Mouse (Mus musculus) T-helper 17 cell (primary cell): ENCODE measurements around the gene Npr2.

Experiments used
- in situ Hi-C, 2 experiments: fragments of 300-600 bp; cut with MboI, MseI; formaldehyde crosslinking; loops; 1 replicate in 1 of 2; 2 replicates in 1 of 2; pipeline ENCODE4 v1.15.1; 2025; ENCODE audit warnings: high pct_unique_total_duplicates in 2 of 2

Gene Npr2

DNA sequence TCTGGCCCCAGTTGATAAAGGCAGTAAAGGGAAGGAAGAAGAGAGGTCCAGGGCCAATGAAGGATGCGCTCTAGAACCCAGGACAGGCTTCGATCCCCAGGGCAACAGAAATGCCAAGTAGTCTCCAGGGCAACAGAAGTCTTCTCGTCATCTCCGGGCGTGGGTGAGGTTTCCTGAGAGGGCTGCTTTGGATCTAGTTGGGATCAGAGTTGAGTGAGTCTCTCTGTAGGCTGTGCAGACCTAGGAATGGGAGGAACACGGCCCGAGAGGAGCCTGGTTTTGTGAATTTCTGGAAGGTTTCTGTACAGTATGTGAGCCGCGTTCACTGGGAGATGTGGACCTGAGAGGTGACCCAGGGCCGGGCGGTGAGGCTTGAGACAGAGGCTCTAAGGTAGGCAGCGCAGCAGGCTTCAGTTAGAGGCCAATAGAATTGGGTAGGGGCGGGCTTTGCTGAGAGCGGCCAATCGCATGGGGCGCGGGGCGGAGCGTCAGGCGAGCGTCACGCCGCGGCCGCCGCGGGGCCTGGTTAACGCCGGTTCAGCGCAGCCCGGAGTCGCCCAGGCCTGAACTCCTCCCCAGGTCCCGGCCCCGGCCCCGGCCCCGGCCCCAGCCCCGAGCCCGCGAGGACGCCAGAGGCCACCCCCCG lies 37.2 kb downstream of the Npr2 start, which contains the start of the genes Tmem8b and Fam221b:
Gene Tmem8b, plus strand, starts transcription at position 190 of the 646 bp plus-strand sequence.
Gene Fam221b, minus strand, starts transcription at position 364 of the 646 bp plus-strand sequence.
- in situ Hi-C loops, result no loop called here

DNA sequence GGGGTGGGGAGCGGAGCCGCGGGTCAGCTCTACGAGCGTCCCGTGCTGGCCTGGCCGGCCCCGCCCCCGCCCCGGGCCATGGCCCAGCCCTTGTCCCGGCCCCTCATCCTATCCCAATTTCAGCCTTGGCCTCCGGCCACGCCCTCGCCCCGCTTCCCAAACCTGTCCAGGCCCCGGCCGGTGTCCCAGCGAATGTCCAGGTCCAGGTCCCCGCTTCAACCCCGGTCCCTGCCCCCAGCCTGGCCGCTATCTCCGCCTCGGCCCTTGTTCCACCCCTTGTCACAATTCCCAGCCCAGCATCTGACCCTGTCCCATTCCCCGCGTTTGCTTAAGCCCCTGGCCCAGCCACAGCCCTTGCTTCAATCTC lies 37.7 kb downstream of the Npr2 start:
- in situ Hi-C loops, result no loop called here

DNA sequence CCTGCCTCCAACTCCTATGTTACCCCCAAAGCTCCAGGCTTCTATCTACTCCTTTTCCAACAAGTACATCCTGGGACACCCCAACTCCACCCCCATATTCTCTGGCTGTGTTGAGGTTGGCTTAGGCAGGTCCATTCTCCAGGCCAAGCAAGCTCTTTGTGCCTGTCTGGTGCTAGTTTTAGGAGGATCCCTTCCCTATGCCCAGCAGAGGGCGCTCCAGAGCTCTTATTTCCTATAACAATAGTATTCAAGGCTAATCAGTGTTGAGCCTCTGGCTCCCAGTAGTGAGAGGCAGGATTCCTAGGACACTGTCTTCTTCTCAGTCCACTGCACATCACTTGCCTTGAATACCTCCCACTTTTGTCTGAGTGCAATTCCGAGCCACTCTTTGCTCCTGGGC lies 40.3 kb downstream of the Npr2 start:
- in situ Hi-C loops, result no loop called here

DNA sequence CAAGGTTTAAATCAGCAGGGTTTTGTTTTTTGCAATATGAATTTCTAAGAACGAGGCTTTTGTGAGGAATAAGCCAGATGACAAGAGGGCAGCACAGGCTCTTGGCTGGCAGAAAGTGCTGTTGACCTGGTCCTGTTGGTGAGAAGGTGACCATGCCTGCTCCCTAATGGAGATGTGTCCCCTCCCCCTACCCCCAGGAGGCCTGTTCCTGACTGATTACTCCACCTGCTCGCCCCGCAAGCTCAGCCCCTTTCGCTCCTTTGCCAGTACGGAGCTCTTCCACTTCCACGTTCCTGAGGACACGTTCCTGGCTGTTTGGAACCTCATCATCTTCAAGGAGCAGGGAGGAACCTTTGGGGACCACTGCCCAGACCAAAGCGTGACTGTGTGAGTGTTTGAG lies 42.0 kb downstream of the Npr2 start:
- in situ Hi-C loops, result no loop called here

DNA sequence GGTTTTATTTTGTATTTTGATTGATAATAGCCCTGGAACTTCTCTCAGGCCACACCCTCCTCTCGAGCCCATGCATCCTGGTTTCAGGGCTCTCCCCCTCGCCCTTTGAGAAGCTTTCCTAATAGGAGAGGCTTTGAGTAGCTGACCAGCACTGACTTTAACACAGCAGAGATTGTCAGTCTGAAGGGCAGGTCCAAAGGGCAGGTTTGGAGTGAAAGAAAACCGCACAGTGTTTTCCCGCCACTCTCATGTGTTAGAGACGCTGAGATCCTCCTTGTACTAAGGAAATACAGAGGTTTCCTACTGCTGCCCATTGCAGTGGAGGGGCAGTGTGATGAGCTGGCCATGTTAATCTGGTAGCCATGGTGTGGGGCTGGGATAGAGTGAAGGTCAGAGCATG lies 43.2 kb downstream of the Npr2 start:
- in situ Hi-C loops, result no loop called here

DNA sequence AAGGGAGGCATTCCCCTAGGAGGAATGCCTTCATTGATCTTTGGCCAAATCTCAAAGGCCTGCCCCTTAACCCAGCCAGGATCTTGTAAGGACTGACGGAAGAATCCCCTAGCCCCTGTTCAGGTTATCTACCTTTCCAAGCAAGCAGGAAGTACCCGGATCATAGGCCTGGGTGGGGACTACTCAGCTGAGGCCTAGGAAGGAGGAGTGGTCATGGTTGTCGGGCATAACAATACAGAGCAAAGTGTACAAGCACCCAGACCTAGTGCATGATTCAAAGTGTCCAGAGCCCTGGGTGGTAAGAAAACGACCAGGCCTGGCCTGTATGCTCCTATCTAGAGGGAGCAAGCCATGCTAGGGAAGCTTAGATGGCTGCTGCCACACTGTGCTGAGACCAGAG lies 43.9 kb downstream of the Npr2 start:
- in situ Hi-C loops, result no loop called here

DNA sequence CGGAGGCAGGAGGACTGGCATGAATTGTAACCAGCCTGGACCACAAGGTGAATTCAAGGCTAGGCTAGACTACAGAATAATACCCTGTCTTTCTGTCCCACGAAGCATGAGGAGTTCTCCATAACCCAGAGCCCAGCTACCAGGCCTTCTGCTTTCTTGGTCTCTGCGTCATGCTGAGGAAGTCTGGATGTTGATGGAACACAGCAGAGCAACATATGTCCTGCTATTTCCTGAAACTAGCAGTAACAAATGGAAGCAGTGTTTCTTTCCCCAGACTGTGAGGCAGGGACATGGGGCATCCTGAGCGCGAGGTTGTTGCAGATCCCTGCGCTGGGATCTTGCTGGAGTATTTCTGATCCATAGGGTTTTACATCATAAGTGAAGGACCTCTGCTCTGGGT lies 46.8 kb downstream of the Npr2 start:
- in situ Hi-C loops, result no loop called here

DNA sequence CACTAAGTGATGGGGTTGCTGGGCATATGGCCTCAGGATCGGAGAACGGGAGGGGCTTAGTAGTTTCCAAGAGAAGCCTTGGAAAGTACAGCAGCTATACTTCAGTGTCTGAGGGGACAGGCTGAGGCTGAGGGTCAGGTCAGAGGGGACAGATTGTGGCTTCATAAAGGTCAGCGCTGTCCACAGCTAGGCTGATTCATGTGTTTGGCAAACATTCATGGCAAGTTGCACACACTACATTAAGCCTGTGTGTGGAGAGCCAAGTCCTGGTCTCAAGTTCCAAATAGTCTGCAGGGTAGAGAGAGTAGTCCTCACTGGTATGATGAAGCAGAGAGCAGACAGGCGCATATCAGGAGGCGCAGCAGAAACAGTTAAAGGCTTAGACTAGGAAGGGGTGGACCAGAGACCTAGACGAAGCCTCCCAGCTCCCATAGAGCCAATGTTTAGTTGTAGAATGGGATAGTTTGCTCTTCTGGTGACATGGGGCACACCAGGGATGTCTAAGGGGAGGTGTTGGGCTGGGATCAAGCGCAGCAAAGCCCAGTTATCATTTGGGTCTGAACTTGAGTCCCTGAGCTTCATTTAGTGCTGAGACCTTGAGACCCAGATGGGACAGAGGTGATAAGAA lies 47.8 kb downstream of the Npr2 start:
- in situ Hi-C loops, result no loop called here

DNA sequence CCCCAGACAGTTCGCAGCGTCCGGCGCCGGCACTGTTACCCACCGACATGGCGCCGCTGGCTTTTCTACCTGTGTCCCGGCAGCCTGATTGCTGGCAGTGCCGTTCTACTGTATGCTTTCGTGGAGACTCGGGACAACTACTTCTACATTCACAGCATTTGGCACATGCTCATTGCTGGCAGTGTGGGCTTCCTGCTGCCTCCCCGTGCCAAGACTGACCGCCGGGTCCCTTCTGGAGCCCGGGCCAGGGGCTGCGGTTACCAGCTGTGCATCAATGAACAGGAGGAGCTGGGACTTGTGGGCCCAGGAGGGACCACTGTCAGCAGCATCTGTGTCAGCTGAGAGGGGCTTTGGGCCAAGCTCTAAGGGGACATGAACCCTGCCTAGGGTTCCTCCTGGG lies 58.3 kb downstream of the Npr2 start:
- in situ Hi-C loops, result loop anchor here in 1 of 2 experiments (5.0 kb wide), 1 partner anchor 92 kb away; no protein-coding TSS in a partner anchor

DNA sequence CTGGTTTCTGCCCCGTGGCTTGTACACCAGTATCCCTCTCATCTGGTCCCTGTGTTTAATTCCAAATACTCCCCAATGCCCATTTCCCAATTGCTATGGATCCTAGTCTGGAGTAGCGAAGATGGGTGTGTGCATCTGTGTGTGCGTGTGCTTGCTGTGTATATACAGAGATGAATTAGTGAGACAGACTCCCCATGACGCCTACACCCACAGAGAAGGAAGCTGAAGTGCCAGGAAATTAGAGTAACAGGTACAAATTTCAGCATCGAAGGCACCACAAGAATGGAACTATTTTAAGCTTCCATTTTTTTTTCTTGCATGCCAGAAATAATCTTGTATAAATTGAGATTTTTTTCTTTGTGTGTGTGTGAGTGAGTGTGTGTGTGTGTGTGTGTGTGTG lies 59.3 kb downstream of the Npr2 start:
- in situ Hi-C loops, result loop anchor here in 1 of 2 experiments (5.0 kb wide), 1 partner anchor 91 kb away; no protein-coding TSS in a partner anchor

DNA sequence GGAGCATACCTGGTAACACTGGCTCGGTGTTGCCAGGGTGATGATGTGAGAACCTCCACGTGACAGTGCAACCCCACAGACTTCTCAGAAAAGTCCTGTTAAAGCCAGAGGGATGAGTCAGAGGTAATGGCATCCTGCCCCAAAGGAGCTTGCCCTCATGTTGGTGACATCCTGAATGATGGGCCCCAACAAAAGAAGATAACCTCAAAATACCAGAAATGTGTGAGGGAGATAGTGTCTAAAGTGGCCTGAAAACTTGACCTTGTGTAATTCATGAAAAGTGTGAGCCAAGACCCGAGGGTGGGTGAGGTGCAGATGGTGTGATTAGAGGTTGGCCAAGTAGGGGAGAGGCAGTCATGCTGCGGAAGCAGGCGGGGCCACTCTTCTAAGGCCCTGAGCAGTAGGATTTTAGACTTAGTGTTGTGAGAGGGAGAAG lies 62.1 kb downstream of the Npr2 start:
- in situ Hi-C loops, result loop anchor here in 1 of 2 experiments (5.0 kb wide), 1 partner anchor 88 kb away; no protein-coding TSS in a partner anchor

DNA sequence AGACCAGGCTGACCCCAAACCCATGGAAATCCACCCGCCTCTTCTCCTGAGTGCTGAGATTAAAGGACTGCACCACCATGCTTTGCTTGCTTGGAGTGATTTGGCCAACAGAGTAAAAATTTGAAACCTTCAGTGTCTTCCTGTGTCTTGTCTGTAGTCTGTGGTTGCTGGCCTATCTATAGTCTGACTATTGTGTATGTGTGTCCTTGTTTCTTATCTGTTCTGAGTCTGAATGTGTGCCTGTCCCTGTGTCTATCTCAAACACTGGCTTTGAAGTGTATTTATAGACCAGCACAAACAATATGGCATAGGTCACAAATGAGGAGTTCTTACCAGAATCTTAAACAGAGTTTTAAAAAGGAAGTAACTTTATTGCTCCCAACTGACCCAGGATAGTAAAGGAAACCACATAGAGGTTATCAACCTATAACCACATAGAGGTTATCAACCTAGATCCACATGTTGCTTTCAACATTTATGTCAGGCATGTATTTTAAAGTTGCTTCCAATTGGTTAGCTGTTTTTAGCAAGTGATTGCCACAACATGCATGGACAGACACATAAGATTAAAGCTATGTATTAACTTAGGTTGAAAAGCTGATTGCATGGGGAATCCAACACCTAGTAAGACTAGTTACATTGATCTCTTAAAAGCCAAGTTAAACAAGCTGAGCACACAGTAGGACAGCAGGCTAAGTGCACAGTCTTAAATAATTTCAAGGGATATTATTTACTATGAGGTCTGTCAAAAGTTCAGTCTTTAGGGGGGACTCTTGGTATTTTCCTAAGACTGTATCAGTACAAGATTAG lies 62.9 kb downstream of the Npr2 start:
- in situ Hi-C loops, result loop anchor here in 1 of 2 experiments (5.0 kb wide), 1 partner anchor 88 kb away; no protein-coding TSS in a partner anchor

DNA sequence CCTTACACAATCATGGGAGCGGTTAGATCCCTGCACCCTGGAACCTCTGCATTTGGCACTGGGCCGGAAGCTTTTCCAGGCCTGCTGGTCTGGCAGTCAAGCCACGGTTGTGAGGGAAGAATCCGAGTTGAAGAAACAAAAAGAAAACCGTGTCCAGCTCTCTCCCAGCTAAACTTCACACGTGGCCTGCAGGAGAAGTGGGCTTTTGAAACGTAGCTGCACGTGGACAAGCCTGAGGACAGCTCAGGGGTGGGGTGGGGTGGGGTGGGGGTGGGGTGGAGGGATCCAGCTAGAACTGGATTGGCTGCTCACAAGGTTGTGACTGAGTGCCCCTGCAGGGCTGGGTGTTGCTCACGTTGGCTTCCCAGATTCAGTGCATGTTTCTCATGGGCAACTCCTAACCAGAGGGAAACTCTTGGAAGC lies 63.5 kb downstream of the Npr2 start:
- in situ Hi-C loops, result no loop called here

DNA sequence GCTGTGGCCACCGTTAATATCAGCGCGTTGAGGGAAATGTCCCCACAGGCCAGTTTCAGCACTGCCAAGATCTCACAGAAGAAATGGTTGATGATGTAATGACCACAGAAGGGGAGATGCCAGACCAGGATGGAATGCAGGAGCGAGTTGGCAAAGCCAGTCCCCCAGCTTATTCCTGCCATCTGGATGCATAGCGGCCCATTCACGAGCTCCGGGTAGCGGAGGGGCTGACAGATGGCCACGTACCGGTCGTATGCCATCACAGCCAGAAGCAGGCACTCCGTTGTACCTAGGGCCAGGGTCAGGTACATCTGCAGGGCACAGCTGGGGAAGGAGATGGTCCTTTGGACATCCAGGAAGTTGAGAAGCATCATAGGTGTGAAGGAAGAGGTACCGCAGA lies 64.8 kb downstream of the Npr2 start:
- in situ Hi-C loops, result no loop called here

DNA sequence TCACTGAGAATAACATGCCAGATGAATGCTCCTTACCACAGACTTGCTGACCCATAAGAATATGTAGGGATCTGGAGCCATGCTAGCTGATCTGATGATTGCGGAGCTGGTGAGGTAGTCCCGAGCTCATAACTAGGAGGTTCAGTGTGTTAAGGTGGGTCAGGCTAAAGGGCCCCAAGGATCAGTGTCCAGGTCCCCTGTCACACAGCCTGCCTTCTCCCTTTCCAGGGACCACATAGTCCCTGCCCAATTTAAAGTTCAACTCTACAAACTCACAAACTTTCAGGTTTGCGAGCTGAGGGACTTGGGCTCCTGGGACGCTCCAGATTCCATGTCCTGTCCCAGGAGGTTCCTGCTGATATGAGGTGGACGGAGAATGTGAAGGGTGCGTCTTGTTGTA lies 69.0 kb downstream of the Npr2 start, which contains the start of gene Olfr70:
Gene Olfr70, minus strand, starts transcription at position 101 of the 400 bp plus-strand sequence.
- in situ Hi-C loops, result no loop called here
